Mouse (Mus musculus): ENCODE measurements around the gene Olfr801. TPM values are rescaled to one million over a fixed set of nuclear protein-coding genes. Genes with fewer than 3 reads are reported as not detected.

The Olfr801 gene
- not detected for polyA plus RNA-seq (2021)

GRCm38 (mm10) chr10:129673765-129674164 lies at the start of gene Olfr801:
Gene Olfr801 (minus strand): TSS chr10:129673865.
- TF ChIP-seq CTCF (IDR thresholded peaks at IDR 0.05), result no peak
- H3K27me3 ChIP-seq, result no peaks in the 10 kb centered on the region
- in situ Hi-C loops (cut with MboI; ENCODE audit: low pct_unique_long_range_greater_than_20kb), result no loop called here
- ChIA-PET POLR2A (no interaction called here), CTCF (no interaction called here)
- ATAC-seq, result no peak
- no peak for DNase-seq (ENCODE audit: low read depth, low spot score)

- no peak for DNase-seq (ENCODE audit: low read depth, low spot score)
- ChIA-PET POLR2A (no interaction called here), CTCF (no interaction called here)
- in situ Hi-C loops (cut with MboI; ENCODE audit: low pct_unique_long_range_greater_than_20kb), result no loop called here
- TF ChIP-seq CTCF (IDR thresholded peaks at IDR 0.05), result no peak
- no peaks in the 10 kb centered on the region for H3K27me3 ChIP-seq
- ATAC-seq, result no peak
These were observed 29.2 kb upstream of the Olfr801 start, which contains the start of gene Olfr804 for GRCm38 (mm10) chr10:129702910-129703309. Gene Olfr804 (plus strand): TSS chr10:129703210.

GRCm38 (mm10) chr10:129694186-129694585 lies 20.5 kb upstream of the Olfr801 start, which contains the start of gene Olfr803:
Gene Olfr803 (minus strand): TSS chr10:129694286.
- ATAC-seq, result no peak
- no peaks in the 10 kb centered on the region for H3K27me3 ChIP-seq
- no peak for DNase-seq (ENCODE audit: low read depth, low spot score)
- no peak for TF ChIP-seq CTCF (IDR thresholded peaks at IDR 0.05)
- in situ Hi-C loops (cut with MboI; ENCODE audit: low pct_unique_long_range_greater_than_20kb), result no loop called here
- ChIA-PET POLR2A (no interaction called here), CTCF (no interaction called here)

GRCm38 (mm10) chr10:129688069-129688468 lies 14.4 kb upstream of the Olfr801 start, which contains the start of gene Olfr802:
Gene Olfr802 (minus strand): TSS chr10:129688169.
- POLR2A ChIA-PET, result no interaction called here
- ATAC-seq (no peak), DNase-seq (ENCODE audit: low read depth, low spot score) (no peak)
- no peaks in the 10 kb centered on the region for H3K27me3 ChIP-seq
- no peak for TF ChIP-seq CTCF (IDR thresholded peaks at IDR 0.05)
- in situ Hi-C loops (cut with MboI; ENCODE audit: low pct_unique_long_range_greater_than_20kb), result no loop called here
- CTCF ChIA-PET, result no interaction called here

- in situ Hi-C loops (cut with MboI; ENCODE audit: low pct_unique_long_range_greater_than_20kb), result no loop called here
- ChIA-PET CTCF (no interaction called here), POLR2A (no interaction called here)
- ATAC-seq (no peak), DNase-seq (ENCODE audit: low read depth, low spot score) (no peak)
- H3K27me3 ChIP-seq, result no peaks in the 10 kb centered on the region
- no peak for TF ChIP-seq CTCF (IDR thresholded peaks at IDR 0.05)
These were observed 16.3 kb downstream of the Olfr801 start, which contains the start of gene Olfr800 for GRCm38 (mm10) chr10:129657394-129657793. Gene Olfr800 (plus strand): TSS chr10:129657694.

DNA sequence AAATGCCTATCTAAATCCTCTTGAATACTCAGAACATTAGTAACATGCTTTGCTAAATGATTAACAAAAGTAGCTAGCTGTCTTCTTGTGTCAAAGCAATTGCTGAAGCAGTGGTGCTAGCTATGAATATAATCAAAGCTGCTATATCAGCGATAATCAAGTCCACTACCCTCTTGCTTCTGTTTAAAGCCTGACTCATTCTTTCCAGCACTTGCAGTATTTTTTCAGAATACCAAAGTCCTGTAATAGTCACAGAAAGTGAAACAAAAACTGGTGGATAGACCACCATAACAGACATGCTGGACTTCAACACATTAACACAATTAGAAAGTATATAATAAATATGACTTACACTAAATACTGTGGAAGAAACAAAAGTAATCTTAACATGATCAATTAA lies 21.9 kb downstream of the Olfr801 start:
- ATAC-seq (no peak), DNase-seq (ENCODE audit: low read depth, low spot score) (no peak)
- no peak for TF ChIP-seq CTCF (IDR thresholded peaks at IDR 0.05)
- POLR2A ChIA-PET, result no interaction called here
- in situ Hi-C loops (cut with MboI; ENCODE audit: low pct_unique_long_range_greater_than_20kb), result no loop called here
- H3K27me3 ChIP-seq, result no peaks in the 10 kb centered on the region
- CTCF ChIA-PET, result interaction anchor here (0.8 kb wide), 1 partner anchor 50 kb away, joined by 3 read pairs; no protein-coding TSS in a partner anchor

- CTCF ChIA-PET, result no interaction called here
- no peak for TF ChIP-seq CTCF (IDR thresholded peaks at IDR 0.05)
- in situ Hi-C loops (cut with MboI; ENCODE audit: low pct_unique_long_range_greater_than_20kb), result no loop called here
These were observed 36.5 kb downstream of the Olfr801 start, which contains the start of gene Olfr799 for GRCm38 (mm10) chr10:129637184-129637583. Gene Olfr799 (plus strand): TSS chr10:129637484.

GRCm38 (mm10) chr10:129627834-129628233 lies 45.8 kb downstream of the Olfr801 start, which contains the start of gene Olfr798:
Gene Olfr798 (minus strand): TSS chr10:129627934.
- TF ChIP-seq CTCF (IDR thresholded peaks at IDR 0.05), result no peak
- in situ Hi-C loops (cut with MboI; ENCODE audit: low pct_unique_long_range_greater_than_20kb), result no loop called here
- no peaks in the 10 kb centered on the region for H3K27me3 ChIP-seq
- ChIA-PET CTCF (no interaction called here), POLR2A (no interaction called here)
- no peak for DNase-seq (ENCODE audit: low read depth, low spot score)
- no peak for ATAC-seq

More at GRCm38 (mm10) chr10:129637184-129637583, 36.5 kb downstream of the Olfr801 start, which contains the start of gene Olfr799:
- H3K27me3 ChIP-seq, result no peaks in the 10 kb centered on the region
- DNase-seq (ENCODE audit: low read depth, low spot score) (no peak), ATAC-seq (no peak)
- POLR2A ChIA-PET, result no interaction called here

DNA sequence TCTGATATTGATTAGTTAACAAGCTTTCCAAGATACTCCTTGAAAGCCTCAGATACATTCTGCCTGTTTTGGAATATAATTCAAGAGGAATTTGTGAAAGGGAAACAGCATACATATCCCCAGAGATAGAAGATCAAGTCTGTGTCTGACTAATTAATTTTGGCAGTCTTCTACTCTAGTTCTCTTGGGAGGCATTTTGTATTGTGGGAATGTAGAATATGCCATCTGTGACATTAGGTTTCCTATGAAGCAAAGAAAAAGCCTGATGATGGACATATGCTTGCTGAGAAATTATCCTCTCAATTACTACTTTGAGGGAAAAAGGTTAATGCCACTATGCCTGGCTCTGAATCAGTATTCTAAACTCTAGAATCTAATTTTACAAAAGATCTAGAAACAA lies 50.4 kb downstream of the Olfr801 start:
- ATAC-seq (no peak), DNase-seq (ENCODE audit: low read depth, low spot score) (no peak)
- ChIA-PET POLR2A (no interaction called here), CTCF (interaction anchor here (1.0 kb wide), 1 partner anchor 13 kb away, joined by 3 read pairs; no protein-coding TSS in a partner anchor)
- no peak for TF ChIP-seq CTCF (IDR thresholded peaks at IDR 0.05)
- no peaks in the 10 kb centered on the region for H3K27me3 ChIP-seq
- in situ Hi-C loops (cut with MboI; ENCODE audit: low pct_unique_long_range_greater_than_20kb), result no loop called here

DNA sequence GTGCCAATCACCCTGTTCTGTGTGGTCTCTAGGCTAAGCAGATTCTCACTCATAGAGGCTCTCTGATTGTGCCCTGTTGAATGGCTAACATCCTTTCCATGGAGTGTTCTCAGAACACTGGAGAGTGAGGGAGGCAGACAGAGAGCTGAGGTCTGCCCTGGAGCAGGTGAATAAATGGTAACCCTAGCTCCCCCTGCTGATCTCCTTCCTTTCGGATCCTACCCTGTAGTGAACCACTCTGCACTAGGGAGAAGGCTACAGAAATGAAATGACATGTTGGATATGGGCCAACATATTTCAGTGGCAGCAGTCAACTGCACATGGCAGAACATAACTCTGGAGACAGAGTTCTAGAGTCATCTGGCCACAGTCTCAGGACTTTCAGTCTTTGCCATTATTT lies 51.9 kb downstream of the Olfr801 start:
- H3K27me3 ChIP-seq, result no peaks in the 10 kb centered on the region
- in situ Hi-C loops (cut with MboI; ENCODE audit: low pct_unique_long_range_greater_than_20kb), result no loop called here
- no peak for ATAC-seq
- ChIA-PET POLR2A (no interaction called here), CTCF (no interaction called here)
- no peak for DNase-seq (ENCODE audit: low read depth, low spot score)
- no peak for TF ChIP-seq CTCF (IDR thresholded peaks at IDR 0.05)

Other genes starting within 250 kb of the Olfr801 start
- not detected for gene Olfr786, start 246.6 kb downstream of the Olfr801 start, polyA plus RNA-seq (2021)
- gene Olfr787, start 212.0 kb downstream of the Olfr801 start, polyA plus RNA-seq (2021), result not detected
- not detected for gene Olfr788, start 202.9 kb downstream of the Olfr801 start, polyA plus RNA-seq (2021)
- not detected for gene Olfr789, start 189.1 kb downstream of the Olfr801 start, polyA plus RNA-seq (2021)
- gene Olfr790, start 175.4 kb downstream of the Olfr801 start, polyA plus RNA-seq (2021), result not detected
- gene Olfr791, start 152.1 kb downstream of the Olfr801 start, polyA plus RNA-seq (2021), result not detected
- gene Olfr792, start 134.7 kb downstream of the Olfr801 start, polyA plus RNA-seq (2021), result not detected
- not detected for gene Olfr794, start 106.2 kb downstream of the Olfr801 start, polyA plus RNA-seq (2021)
- not detected for gene Olfr796, start 61.3 kb downstream of the Olfr801 start, polyA plus RNA-seq (2021)
- gene Olfr798, start 45.9 kb downstream of the Olfr801 start, polyA plus RNA-seq (2021), result not detected
- not detected for gene Olfr799, start 36.4 kb downstream of the Olfr801 start, polyA plus RNA-seq (2021)
- gene Olfr800, start 16.2 kb downstream of the Olfr801 start, polyA plus RNA-seq (2021), result not detected
- gene Olfr802, start 14.3 kb upstream of the Olfr801 start, polyA plus RNA-seq (2021), result not detected
- gene Olfr803, start 20.4 kb upstream of the Olfr801 start, polyA plus RNA-seq (2021), result not detected
- not detected for gene Olfr804, start 29.3 kb upstream of the Olfr801 start, polyA plus RNA-seq (2021)
- gene Olfr805, start 55.5 kb upstream of the Olfr801 start, polyA plus RNA-seq (2021), result not detected
- gene Olfr806, start 68.1 kb upstream of the Olfr801 start, polyA plus RNA-seq (2021), result not detected
- gene Olfr807, start 83.9 kb upstream of the Olfr801 start, polyA plus RNA-seq (2021), result not detected
- gene Olfr808, start 91.6 kb upstream of the Olfr801 start, polyA plus RNA-seq (2021), result not detected
- gene Olfr809, start 100.8 kb upstream of the Olfr801 start, polyA plus RNA-seq (2021), result not detected
- not detected for gene Olfr810, start 121.1 kb upstream of the Olfr801 start, polyA plus RNA-seq (2021)
- not detected for gene Olfr811, start 130.5 kb upstream of the Olfr801 start, polyA plus RNA-seq (2021)
- gene Olfr812, start 172.2 kb upstream of the Olfr801 start, polyA plus RNA-seq (2021), result not detected
- not detected for gene Olfr813, start 181.5 kb upstream of the Olfr801 start, polyA plus RNA-seq (2021)
- not detected for gene Olfr814, start 206.0 kb upstream of the Olfr801 start, polyA plus RNA-seq (2021)
- gene Olfr815, start 232.0 kb upstream of the Olfr801 start, polyA plus RNA-seq (2021), result not detected
- gene Olfr816, start 241.7 kb upstream of the Olfr801 start, polyA plus RNA-seq (2021), result not detected